Mouse (Mus musculus) heart, adult 8-10 months (tissue): Measurements from ENCODE around the gene Gm10778. TPM values are rescaled to one million over a fixed set of nuclear protein-coding genes. Genes with fewer than 3 reads are reported as not detected.

ENCODE experiments used
- total RNA-seq, 4 experiments: library from RNA; stranded (reverse); gene quantifications; 2 replicates each; pipeline ENCODE4 v1.2.4; 2022

Gene Gm10778
- total RNA-seq, 4 experiments from 2014 or later: 1.8 to 2.2 (median 2.1) TPM

Other genes starting within 250 kb of the Gm10778 start
- gene Nfic, start 193.4 kb upstream of the Gm10778 start, total RNA-seq: 100 to 1,000 TPM; 100 to 132 (median 108) TPM
- gene Celf5, start 166.3 kb upstream of the Gm10778 start, total RNA-seq: under 1 TPM in 2 of 4 experiments, not detected in 2; 0.12 to 0.29 TPM
- gene Ncln, start 152.7 kb upstream of the Gm10778 start, total RNA-seq: 10 to 100 TPM; 48.7 to 72.7 (median 66.7) TPM
- gene S1pr4, start 148.9 kb upstream of the Gm10778 start, total RNA-seq: 1 to 10 TPM in 2 of 4 experiments, under 1 TPM in 2; 0.88 to 1.4 (median 1.0) TPM
- gene Gna15, start 124.8 kb upstream of the Gm10778 start, total RNA-seq: under 1 TPM; 0.37 to 0.78 (median 0.54) TPM
- gene Gna11, start 103.9 kb upstream of the Gm10778 start, total RNA-seq: 10 to 100 TPM; 47.7 to 54.1 (median 50.9) TPM
- 1,000 to 10,000 TPM; 1,133 to 1,192 (median 1,173) TPM for gene Aes, start 89.6 kb upstream of the Gm10778 start, total RNA-seq
- gene Tle2, start 74.5 kb upstream of the Gm10778 start, total RNA-seq: 10 to 100 TPM in 2 of 4 experiments, 1 to 10 TPM in 2; 5.4 to 12.1 (median 9.1) TPM
- gene Tle6, start 48.0 kb upstream of the Gm10778 start, total RNA-seq: 10 to 100 TPM in 1 of 4 experiments, 1 to 10 TPM in 3; 6.8 to 12.7 (median 9.3) TPM
- gene BC025920, start 42.8 kb upstream of the Gm10778 start, total RNA-seq: 1 to 10 TPM; 2.3 to 4.4 (median 3.0) TPM
- gene Sirt6, start 21.3 kb upstream of the Gm10778 start, total RNA-seq: 1 to 10 TPM; 6.8 to 8.4 (median 7.3) TPM
- gene Ankrd24, start 20.5 kb upstream of the Gm10778 start, total RNA-seq: 10 to 100 TPM in 1 of 4 experiments, 1 to 10 TPM in 3; 7.3 to 12.4 (median 8.5) TPM
- gene Zfp433, start 55.8 kb downstream of the Gm10778 start, total RNA-seq: 1 to 10 TPM; 3.7 to 5.7 (median 5.1) TPM
- gene Gm3055, start 122.1 kb downstream of the Gm10778 start, total RNA-seq: 1 to 10 TPM; 1.4 to 4.2 (median 2.5) TPM
- gene Gm4767, start 163.1 kb downstream of the Gm10778 start, total RNA-seq: 1 to 10 TPM in 3 of 4 experiments, under 1 TPM in 1; 0.73 to 1.8 (median 1.4) TPM
- gene Gm32687, start 214.9 kb downstream of the Gm10778 start, total RNA-seq: 1 to 10 TPM in 3 of 4 experiments, under 1 TPM in 1; 0.95 to 2.1 (median 1.3) TPM